Mouse (Mus musculus): Measurements from ENCODE around the gene Spag4.
"Not testable (repeated sequence)": the region's sequence is repeated elsewhere in the genome, so short reads cannot be mapped to it uniquely, and the experiment has no call there.

Spag4 gene

GRCm38 (mm10) chr2:156110627-156111357 lies 45.8 kb downstream of the Spag4 start:
- DNase-seq (ENCODE audit: low spot score in 2 of 2) = peak; percentile 27 to 45

DNA sequence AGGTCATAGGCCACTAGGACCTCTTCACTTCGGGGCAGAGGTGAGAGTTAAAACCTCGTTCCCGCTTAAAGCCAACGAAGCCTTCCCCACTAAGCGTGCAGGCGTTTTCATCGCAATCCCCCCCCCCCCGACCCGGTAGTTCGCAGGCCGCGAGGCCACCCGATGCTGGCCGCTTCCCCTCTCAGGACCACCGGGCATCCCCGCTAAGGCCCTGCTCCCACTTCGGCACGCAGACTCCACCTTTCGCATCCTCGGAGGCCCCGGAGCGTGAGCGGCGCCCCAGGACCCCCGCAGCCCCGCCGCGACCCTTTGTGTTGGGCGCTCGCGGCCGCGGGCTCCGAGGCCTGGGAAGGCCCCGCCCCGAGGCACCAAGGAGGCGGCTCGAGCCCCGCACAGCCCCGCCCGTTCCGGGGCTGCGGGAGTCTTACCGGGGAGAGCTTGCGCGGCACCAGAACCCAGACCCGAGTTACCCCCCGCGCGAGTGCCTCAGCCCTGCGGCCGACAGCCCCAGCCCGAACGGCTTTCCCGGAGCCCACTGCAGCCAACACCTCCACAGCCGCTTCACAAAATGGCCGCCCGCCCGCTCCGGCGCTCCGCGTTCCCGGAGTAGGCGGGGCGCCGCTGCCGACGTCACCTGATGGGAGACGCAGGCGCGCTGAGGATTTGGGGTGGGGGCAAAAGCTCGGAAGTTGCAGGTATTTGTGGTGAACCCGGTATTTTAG lies 46.5 kb downstream of the Spag4 start, which contains the start of the genes Cpne1 and Rbm12:
Gene Cpne1 (minus strand): TSS at position 608 of the 722 bp plus-strand sequence.
Gene Rbm12 (minus strand): TSS at position 621 of the 722 bp plus-strand sequence.
- DNase-seq (ENCODE audit: low spot score in 2 of 2) = peak; percentile 93 to 94

GRCm38 (mm10) chr2:156112080-156112423 lies 47.1 kb downstream of the Spag4 start:
- not testable (repeated sequence) for DNase-seq (ENCODE audit: low spot score in 2 of 2)

GRCm38 (mm10) chr2:156119566-156119965 lies 54.6 kb downstream of the Spag4 start:
- DNase-seq (ENCODE audit: low spot score in 2 of 2) = no peak

All from spleen, postnatal 10 days (tissue).